Mouse (Mus musculus) kidney, postnatal 14 days (tissue): ENCODE data around the gene Ap3b1.

Experiments
- DNase-seq: peaks from one replicate; pipeline ENCODE4 v3.0.0; 2022; ENCODE audit warnings: mixed read lengths

Ap3b1 gene

GRCm38 (mm10) chr13:94375526-94376390 is 17.0 kb downstream of the Ap3b1 start:
- no peak for DNase-seq

DNA sequence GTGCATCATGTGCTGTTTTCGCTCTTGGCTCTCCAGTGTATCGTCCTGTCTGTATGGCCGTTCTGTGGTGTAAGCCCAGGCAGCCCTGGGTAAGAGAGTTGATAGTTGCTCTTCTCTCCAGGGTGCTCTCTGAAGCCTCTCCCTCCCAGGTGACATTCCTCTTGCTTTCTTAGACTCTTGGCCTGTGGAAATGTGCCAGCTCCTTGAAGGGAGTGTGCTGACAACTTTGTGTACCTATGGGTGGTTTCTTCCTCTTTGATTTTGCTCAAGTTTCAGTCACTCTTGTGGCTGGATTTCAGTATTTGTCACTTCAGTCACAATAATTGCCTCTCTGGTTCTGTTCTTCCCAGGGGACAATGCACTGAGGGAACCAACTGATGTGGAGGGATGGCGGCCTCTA is 20.2 kb downstream of the Ap3b1 start:
- DNase-seq, result peak; percentile 31

DNA sequence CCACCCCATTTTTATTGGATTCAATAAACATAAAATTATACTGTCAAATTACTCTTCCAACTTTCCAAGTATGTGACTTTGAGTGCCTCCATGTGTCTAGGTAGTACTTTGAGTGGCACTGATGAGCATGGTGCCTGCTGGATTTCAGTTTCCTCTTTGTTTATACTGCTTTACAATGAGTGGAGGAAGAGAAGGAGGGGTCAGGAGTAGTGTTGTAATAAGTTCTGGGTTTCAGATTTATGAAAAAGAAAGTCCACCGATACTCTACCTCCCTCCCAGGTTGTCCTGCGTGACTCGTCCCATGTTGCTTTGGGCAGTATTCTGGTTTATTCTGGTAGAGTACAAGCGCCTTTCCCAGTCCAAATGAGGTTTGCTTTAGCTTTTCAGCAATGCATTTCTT is 22.7 kb downstream of the Ap3b1 start:
- DNase-seq, result no peak

- DNase-seq, result no peak
Observed at GRCm38 (mm10) chr13:94381829-94382675, 23.3 kb downstream of the Ap3b1 start.

GRCm38 (mm10) chr13:94384931-94385570 is 26.3 kb downstream of the Ap3b1 start:
- no peak for DNase-seq

DNA sequence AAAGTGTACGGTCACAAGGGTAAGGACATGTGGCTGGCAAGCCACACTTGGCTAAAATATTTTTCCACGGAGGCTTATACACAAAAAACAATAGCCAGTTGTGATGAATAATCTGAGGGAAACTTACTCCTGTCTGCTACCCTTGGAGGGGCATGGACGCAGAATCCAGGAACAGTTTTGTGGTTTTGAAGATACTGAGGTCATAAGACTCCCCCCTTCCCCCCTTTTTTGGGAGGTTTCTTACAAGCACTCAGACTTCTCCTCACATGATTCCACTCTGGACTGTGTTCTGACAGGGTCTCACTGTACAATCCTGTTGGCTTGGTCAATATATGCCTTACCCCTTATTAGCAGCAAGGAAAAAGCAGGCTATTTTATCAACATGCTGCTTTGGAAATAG is 29.8 kb downstream of the Ap3b1 start:
- no peak for DNase-seq

GRCm38 (mm10) chr13:94389541-94389940 is 30.8 kb downstream of the Ap3b1 start:
- no peak for DNase-seq

DNA sequence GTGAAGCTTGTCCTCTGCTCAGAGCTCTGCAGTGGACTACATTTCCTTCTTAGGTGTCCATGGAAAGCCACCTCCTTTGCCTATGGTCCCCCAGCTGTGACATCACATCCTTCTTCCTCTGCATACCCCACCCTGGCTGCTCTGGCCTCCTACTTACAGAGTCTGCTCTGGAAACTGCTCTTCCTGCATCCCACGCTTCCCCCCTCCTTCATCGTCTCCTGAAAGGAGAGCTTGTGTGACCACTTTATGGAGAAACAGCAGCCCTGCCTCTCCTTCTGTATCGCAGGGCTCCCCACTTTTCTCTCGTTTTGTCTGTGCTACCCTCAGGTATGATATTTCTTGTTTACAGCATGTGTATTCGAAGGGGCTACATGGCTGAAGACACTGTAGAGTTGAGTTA is 33.5 kb downstream of the Ap3b1 start:
- DNase-seq, result no peak

- DNase-seq, result no peak
Observed at GRCm38 (mm10) chr13:94394486-94394885, 35.7 kb downstream of the Ap3b1 start.

GRCm38 (mm10) chr13:94395763-94396162 is 37.0 kb downstream of the Ap3b1 start:
- DNase-seq, result no peak

DNA sequence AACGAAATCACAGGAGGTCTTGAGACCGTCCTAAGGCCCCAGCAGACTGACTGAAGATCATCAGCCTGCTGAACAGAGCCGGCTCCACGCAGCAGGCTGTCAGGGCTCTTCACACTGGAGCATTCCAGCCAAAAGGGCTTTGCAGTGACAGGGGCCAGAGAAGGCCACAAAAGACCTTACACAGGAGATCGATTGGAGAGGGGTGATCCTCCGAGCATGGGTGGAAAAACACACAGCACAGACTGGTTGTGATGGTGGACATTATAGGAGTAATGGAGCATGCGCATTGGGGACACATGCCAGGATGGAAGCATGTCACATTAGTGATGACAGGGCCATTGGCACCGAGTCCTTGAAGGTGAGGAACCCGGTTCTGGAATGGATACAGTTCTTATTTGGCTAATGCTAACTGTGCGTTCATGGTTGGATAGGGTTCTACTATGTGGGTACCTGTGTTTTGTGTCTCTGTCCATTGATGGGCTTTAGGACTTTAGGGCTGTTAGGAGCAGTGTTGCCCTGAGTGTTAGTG is 37.7 kb downstream of the Ap3b1 start:
- no peak for DNase-seq

- no peak for DNase-seq
Observed at GRCm38 (mm10) chr13:94398568-94399374, 40.0 kb downstream of the Ap3b1 start.

GRCm38 (mm10) chr13:94400465-94400864 is 41.7 kb downstream of the Ap3b1 start:
- no peak for DNase-seq

- DNase-seq, result no peak
Observed at GRCm38 (mm10) chr13:94423600-94423999, 64.8 kb downstream of the Ap3b1 start.

DNA sequence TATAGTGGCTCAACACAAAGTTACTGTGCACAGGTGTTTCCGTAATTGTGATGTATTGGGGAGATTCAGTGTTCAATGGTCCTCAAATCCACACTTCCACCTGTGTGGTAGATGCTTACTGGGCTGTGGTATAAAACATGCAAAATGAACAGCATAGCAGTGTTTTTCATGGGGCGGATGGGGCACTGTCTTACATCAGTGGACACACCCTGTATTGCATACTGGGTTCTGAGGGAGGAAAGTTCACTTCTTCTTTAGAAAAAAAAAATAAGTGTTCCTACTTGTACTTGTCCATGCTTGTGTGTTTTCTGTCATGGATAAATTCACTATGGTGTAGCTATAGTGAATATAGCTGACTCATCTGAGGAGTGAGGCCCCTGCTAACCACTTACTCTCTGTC is 70.8 kb downstream of the Ap3b1 start:
- no peak for DNase-seq

DNA sequence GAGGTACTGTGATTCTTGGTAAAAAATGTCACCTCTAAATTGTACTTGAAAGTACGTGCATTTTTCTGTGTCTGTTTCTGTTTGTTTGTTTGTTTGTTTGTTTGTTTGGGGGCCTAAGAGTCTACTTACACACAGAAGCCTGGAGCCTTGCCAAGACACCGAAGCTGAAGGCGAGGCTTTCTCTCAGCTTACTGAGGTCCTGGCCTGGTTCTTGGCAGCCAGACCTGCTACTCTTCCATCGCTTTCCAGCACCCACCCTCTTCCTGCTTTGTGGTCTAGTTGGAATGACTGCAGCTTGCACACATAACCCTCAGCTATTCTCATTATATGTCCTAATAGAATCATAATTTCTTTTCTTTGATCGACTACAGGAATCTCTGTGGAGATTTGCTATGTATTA is 80.6 kb downstream of the Ap3b1 start:
- DNase-seq, result peak; percentile 60

DNA sequence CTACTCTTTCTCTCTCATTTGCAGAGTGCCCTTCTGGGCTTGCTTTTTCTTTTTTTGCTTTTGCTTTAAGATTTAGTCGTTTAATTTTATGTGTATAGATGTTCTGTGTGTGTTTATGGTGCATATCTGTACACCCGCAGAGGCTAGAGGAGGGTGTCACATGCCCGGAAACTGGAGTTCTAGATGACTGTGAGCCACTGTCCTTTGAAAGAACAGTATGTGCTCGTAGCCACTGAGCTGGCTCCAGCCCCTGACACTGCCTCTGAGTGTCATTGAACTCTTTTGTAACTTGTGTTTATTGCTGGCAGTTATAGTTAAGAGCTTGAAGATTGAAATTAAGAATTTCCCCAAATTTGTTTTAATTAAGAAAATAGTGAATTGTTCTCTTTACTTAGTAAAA is 82.4 kb downstream of the Ap3b1 start:
- peak; percentile 23 for DNase-seq

GRCm38 (mm10) chr13:94443411-94443810 is 84.7 kb downstream of the Ap3b1 start:
- DNase-seq, result no peak

GRCm38 (mm10) chr13:94445103-94445502 is 86.3 kb downstream of the Ap3b1 start:
- no peak for DNase-seq

GRCm38 (mm10) chr13:94447003-94447402 is 88.2 kb downstream of the Ap3b1 start:
- DNase-seq, result no peak

DNA sequence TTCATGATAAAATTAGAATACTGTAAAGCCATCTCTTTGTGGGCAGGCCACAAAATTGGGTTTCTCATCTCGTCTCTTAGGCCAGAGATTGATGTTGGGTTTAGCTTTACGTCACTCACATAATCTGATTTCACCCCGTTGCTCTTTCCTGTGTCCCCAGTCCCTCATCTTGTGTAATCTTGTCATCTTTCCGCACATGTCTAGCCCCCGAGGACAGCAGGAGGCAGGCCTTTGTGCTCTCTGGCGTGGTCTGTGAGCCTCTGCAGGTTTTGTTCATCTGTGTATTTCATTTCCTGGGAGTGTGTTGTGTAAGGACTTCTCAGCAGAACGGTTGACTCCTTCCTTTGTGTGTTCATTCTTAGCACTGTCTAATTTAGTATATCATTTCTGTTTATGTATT is 90.8 kb downstream of the Ap3b1 start:
- DNase-seq, result no peak

DNA sequence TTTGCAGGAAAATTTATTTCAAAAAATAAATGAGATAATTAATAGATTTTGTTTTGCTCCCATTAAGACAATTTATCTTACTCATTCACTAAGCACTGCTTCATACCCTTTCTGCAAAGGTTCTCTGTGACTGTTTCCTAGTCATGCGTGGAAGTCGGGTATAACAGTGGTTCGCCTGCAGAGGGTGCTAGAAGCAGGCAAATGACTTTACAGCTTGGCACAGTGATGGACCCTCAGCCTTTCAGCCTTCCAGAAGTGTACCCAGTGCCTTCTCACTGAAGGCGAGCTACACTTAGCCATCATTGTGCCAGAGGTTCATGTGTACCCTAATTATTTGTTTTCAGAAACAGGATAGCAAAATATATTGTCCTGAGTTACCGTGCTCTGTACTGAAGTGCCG is 92.5 kb downstream of the Ap3b1 start:
- DNase-seq, result peak; percentile 16
